Mouse (Mus musculus) limb, embryonic 15.5 days (tissue): ENCODE measurements around the gene AW822073. TPM values are rescaled to one million over a fixed set of nuclear protein-coding genes. Genes with fewer than 3 reads are reported as not detected.

Experiments used
- ATAC-seq: fragments of 200-750 bp; cut with Nextera tagmentation; 2 replicates; pipeline ENCODE4 v1.8.0; 2017; ENCODE audit warnings: low read depth, moderate TSS enrichment; ENCODE audit not compliant: insufficient number of reproducible peaks, low FRiP score, low TSS enrichment
- H3K27ac ChIP-seq: fragments of 300-500 bp; sonication (generic); 2 replicates; pipeline ENCODE4 v1.5.1; 2015; ENCODE audit warnings: moderate library complexity, mild to moderate bottlenecking, inconsistent platforms
- H3K27me3 ChIP-seq: fragments of 300-500 bp; sonication (generic); 2 replicates; pipeline ENCODE4 v1.6.1; 2015; ENCODE audit warnings: inconsistent platforms
- H3K36me3 ChIP-seq: fragments of 300-500 bp; sonication (generic); 2 replicates; pipeline ENCODE4 v1.6.1; 2015; ENCODE audit warnings: inconsistent platforms
- H3K4me1 ChIP-seq: fragments of 300-500 bp; sonication (generic); 2 replicates; pipeline ENCODE4 v1.6.1; 2015; ENCODE audit warnings: inconsistent platforms
- H3K4me2 ChIP-seq: fragments of 300-500 bp; sonication (generic); 2 replicates; pipeline ENCODE4 v1.6.1; 2015; ENCODE audit warnings: mild to moderate bottlenecking, inconsistent platforms
- H3K4me3 ChIP-seq: fragments of 300-500 bp; sonication (generic); 2 replicates; pipeline ENCODE4 v1.5.1; 2015; ENCODE audit warnings: mild to moderate bottlenecking, inconsistent platforms
- H3K9ac ChIP-seq: fragments of 300-500 bp; sonication (generic); 2 replicates; pipeline ENCODE4 v1.6.1; 2015; ENCODE audit warnings: inconsistent platforms
- H3K9me3 ChIP-seq: fragments of 300-500 bp; sonication (generic); 2 replicates; pipeline ENCODE4 v1.6.1; 2016; ENCODE audit warnings: inconsistent platforms
- WGBS: fragments of 180-500 bp; shearing (Covaris S2); methylation state at CpG from one replicate; pipeline ENCODE4 v1.1.7; 2015; 5-methylcytosine and 5-hydroxymethylcytosine counted together
- polyA plus RNA-seq: library from polyadenylated mRNA; unstranded; fragments of >200 nt; fragmentation: Nextera tagmentation; extraction: Ambion mirVana; gene quantifications from 2 replicates; pipeline ENCODE4 v1.2.1, GENCODE M21; 2015

Gene AW822073
- polyA plus RNA-seq, 1 experiment from 2014 or later = not detected

DNA sequence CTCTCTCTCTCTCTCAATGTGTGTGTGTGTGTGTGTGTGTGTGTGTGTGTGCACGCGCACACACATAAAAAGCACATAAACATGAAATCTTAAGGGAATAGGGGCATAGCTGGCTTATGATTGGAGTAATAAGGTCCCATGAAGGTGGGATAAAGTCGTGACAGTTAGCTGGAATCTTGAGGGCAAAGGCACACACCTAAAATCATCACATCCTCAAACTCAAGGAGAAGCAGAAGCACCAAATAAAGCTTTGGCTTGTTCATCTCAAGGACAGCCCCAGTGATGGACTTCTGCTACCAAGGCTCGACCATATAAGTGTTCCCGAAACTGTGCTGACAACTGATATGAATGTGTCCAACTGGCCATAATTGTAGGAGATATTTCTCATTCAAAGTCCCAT lies 9.8 kb downstream of the AW822073 start:
- no peaks in the 10 kb centered on the region for H3K9me3 ChIP-seq
- H3K4me2 ChIP-seq = no peak overlapping the region
- ATAC-seq = no peak
- no peak overlapping the region for H3K27ac ChIP-seq
- H3K4me1 ChIP-seq = no peaks in the 10 kb centered on the region
- no peaks in the 10 kb centered on the region for H3K36me3 ChIP-seq
- H3K4me3 ChIP-seq = no peak overlapping the region
- 72% methylated on average over 5 of the region's 5 CpGs for WGBS
- H3K27me3 ChIP-seq = no peaks in the 10 kb centered on the region
- H3K9ac ChIP-seq = no peak overlapping the region

DNA sequence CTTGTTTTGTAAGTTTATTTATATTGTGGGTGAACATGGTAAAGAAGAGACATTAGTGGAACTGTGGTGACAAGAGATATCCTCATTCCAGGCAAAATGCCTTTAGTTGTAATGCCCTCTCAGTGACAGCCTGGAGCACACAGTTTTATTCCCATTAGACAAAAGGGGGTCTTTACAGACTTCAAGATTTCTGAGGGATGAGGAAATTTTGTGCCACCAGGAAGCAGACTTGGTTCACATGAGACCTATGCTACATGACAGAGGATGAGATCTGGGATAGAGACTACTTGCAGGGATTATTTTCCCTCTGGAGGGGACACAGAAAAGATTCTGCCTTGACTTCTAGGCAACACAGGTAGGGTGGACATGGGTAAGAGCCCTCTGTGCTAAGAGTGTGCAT lies 10.2 kb downstream of the AW822073 start:
- H3K4me3 ChIP-seq = no peak overlapping the region
- no peaks in the 10 kb centered on the region for H3K36me3 ChIP-seq
- H3K9ac ChIP-seq = no peak overlapping the region
- H3K27me3 ChIP-seq = no peaks in the 10 kb centered on the region
- ATAC-seq = no peak
- H3K9me3 ChIP-seq = no peaks in the 10 kb centered on the region
- no peak overlapping the region for H3K4me2 ChIP-seq
- H3K4me1 ChIP-seq = no peaks in the 10 kb centered on the region
- H3K27ac ChIP-seq = no peak overlapping the region

GRCm38 (mm10) chr10:58212230-58212629 lies 12.5 kb downstream of the AW822073 start:
- H3K9ac ChIP-seq = no peak overlapping the region
- H3K4me3 ChIP-seq = no peak overlapping the region
- no peak overlapping the region for H3K4me2 ChIP-seq
- no peaks in the 10 kb centered on the region for H3K36me3 ChIP-seq
- H3K27ac ChIP-seq = no peak overlapping the region
- H3K9me3 ChIP-seq = no peaks in the 10 kb centered on the region
- H3K27me3 ChIP-seq = no peaks in the 10 kb centered on the region
- no peaks in the 10 kb centered on the region for H3K4me1 ChIP-seq
- no peak for ATAC-seq
- WGBS = 77% methylated on average over 7 of the region's 7 CpGs

DNA sequence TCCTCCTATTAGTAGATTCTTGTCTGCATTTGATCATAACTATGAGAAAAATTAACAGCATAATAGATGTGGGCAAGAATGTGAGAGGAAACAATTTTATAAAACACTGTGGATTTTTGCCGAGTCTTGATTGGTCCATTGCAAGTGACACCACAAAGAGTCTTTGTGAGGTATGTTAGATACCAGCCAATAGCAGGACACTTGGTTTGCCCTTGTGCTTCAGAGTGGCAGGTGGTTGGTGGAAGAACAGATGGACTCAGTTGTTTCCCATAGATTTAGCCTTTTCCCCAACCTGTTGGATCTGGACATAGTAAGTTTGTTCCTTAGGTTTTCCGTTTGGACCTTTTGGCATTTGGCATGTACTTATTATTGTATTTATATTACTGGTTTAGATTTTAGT lies 13.5 kb downstream of the AW822073 start:
- Histone ChIP-seq H3K9me3 (no peaks in the 10 kb centered on the region), H3K4me1 (no peaks in the 10 kb centered on the region), H3K4me2 (no peak overlapping the region), H3K27me3 (no peaks in the 10 kb centered on the region), H3K27ac (no peak overlapping the region), H3K4me3 (no peak overlapping the region), H3K9ac (no peak overlapping the region), H3K36me3 (no peaks in the 10 kb centered on the region)
- WGBS = 83% methylated on average over 2 of the region's 2 CpGs
- no peak for ATAC-seq

GRCm38 (mm10) chr10:58210514-58210913 lies 14.2 kb downstream of the AW822073 start:
- Histone ChIP-seq H3K4me3 (no peak overlapping the region), H3K4me2 (no peak overlapping the region), H3K27ac (no peak overlapping the region), H3K27me3 (no peaks in the 10 kb centered on the region), H3K4me1 (no peaks in the 10 kb centered on the region), H3K9me3 (no peaks in the 10 kb centered on the region), H3K36me3 (no peaks in the 10 kb centered on the region), H3K9ac (no peak overlapping the region)
- ATAC-seq = no peak
- WGBS = 53% methylated on average over 1 of the region's 1 CpGs

- Histone ChIP-seq H3K36me3 (no peaks in the 10 kb centered on the region), H3K4me1 (no peaks in the 10 kb centered on the region), H3K4me2 (no peak overlapping the region), H3K9ac (no peak overlapping the region), H3K27ac (no peak overlapping the region), H3K4me3 (no peak overlapping the region), H3K27me3 (no peaks in the 10 kb centered on the region), H3K9me3 (no peaks in the 10 kb centered on the region)
- no peak for ATAC-seq
- 73% methylated on average over 2 of the region's 2 CpGs for WGBS
Observed at GRCm38 (mm10) chr10:58209710-58210467, 14.8 kb downstream of the AW822073 start.

GRCm38 (mm10) chr10:58206639-58207404 lies 17.9 kb downstream of the AW822073 start:
- H3K36me3 ChIP-seq = no peaks in the 10 kb centered on the region
- H3K4me2 ChIP-seq = no peak overlapping the region
- H3K27me3 ChIP-seq = no peaks in the 10 kb centered on the region
- WGBS = 85% methylated on average over 4 of the region's 4 CpGs
- no peak overlapping the region for H3K9ac ChIP-seq
- no peak overlapping the region for H3K4me3 ChIP-seq
- ATAC-seq = no peak
- H3K27ac ChIP-seq = no peak overlapping the region
- H3K9me3 ChIP-seq = no peaks in the 10 kb centered on the region
- H3K4me1 ChIP-seq = no peaks in the 10 kb centered on the region

DNA sequence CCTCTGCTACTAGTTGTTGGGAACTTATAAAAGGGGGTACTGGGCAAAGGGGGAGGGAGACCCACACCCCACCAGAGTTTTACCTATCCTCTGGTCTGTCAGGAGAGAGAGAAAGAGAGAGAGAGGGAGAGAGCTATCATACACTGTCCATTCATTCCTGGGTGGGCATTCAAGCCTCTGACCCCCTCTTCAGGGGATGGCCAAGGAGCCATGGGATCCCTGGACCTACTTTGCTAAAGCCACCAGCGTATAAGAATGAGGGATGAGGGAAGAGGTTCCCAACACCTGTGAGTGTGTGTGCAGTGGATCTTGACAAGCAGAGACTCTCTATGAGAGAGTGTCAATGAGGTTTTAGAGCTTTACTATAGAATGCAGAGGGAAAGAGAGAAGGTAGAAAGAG lies 18.7 kb downstream of the AW822073 start:
- H3K36me3 ChIP-seq = no peaks in the 10 kb centered on the region
- no peak overlapping the region for H3K27ac ChIP-seq
- H3K4me1 ChIP-seq = no peaks in the 10 kb centered on the region
- no peaks in the 10 kb centered on the region for H3K27me3 ChIP-seq
- no peak overlapping the region for H3K9ac ChIP-seq
- ATAC-seq = no peak; the same call in 1 of the 2 replicates
- H3K4me3 ChIP-seq = no peak overlapping the region
- H3K4me2 ChIP-seq = no peak overlapping the region
- H3K9me3 ChIP-seq = no peaks in the 10 kb centered on the region
- WGBS = 47% methylated on average over 1 of the region's 1 CpGs

Other genes with a start within 250 kb of the AW822073 start
- not detected in 2 replicates for gene Duxf3, start 7.7 kb upstream of the AW822073 start, polyA plus RNA-seq
- not detected in 2 replicates for gene Gm4981, start 11.8 kb upstream of the AW822073 start, polyA plus RNA-seq
- 49.2 and 60.9 TPM in 2 replicates for gene Gcc2, start 30.6 kb upstream of the AW822073 start, polyA plus RNA-seq
- 120 and 141 TPM in 2 replicates for gene Lims1, start 98.5 kb upstream of the AW822073 start, polyA plus RNA-seq
- gene Ranbp2, start 222.0 kb upstream of the AW822073 start, polyA plus RNA-seq = 18.6 and 22.5 TPM in 2 replicates